Mouse (Mus musculus) MEL (cell line): ENCODE results near the gene Arhgap33. TPM values are rescaled to one million over a fixed set of nuclear protein-coding genes. Genes with fewer than 3 reads are reported as not detected.

Experiments used
- DNase-seq: peaks from one replicate; pipeline ENCODE4 v3.0.0; 2011; ENCODE audit warnings: low read depth, low spot score
- H3K27ac ChIP-seq: 2 replicates; pipeline ENCODE4 v1.5.1; 2012; ENCODE audit warnings: low read depth, mild to moderate bottlenecking, control low read depth, low read length, moderate library complexity; ENCODE audit not compliant: control insufficient read depth
- H3K27me3 ChIP-seq, 2 experiments: fragments of 150-350 bp in 1 of 2; sonication (generic) in 1 of 2; 2 replicates each; pipeline ENCODE4 v1.6.1; 2012; ENCODE audit warnings: low read length in 2 of 2, mild to moderate bottlenecking in 2 of 2, improper control_type of control experiment in 1 of 2, moderate library complexity in 1 of 2; ENCODE audit not compliant: insufficient read depth in 2 of 2, control insufficient read depth in 1 of 2
- H3K36me3 ChIP-seq, 2 experiments: 2 replicates each; pipeline ENCODE4 v1.6.1; 2012 to 2014; ENCODE audit warnings: low read length in 2 of 2, improper control_type of control experiment in 1 of 2, inconsistent platforms in 1 of 2, mild to moderate bottlenecking in 1 of 2; ENCODE audit not compliant: insufficient read depth in 2 of 2, control insufficient read depth in 1 of 2
- H3K4me1 ChIP-seq, 2 experiments: fragments of 150-350 bp in 1 of 2; sonication (generic) in 1 of 2; 2 replicates each; pipeline ENCODE4 v1.6.1; 2012; ENCODE audit warnings: low read length in 2 of 2, improper control_type of control experiment in 1 of 2, mild to moderate bottlenecking in 1 of 2; ENCODE audit not compliant: insufficient read depth in 2 of 2, control insufficient read depth in 1 of 2
- H3K4me3 ChIP-seq, 2 experiments: fragments of 150-350 bp in 1 of 2; sonication (generic) in 1 of 2; 2 replicates each; pipeline ENCODE4 v1.5.1; 2012; ENCODE audit warnings: low read depth in 2 of 2, low read length in 2 of 2, mild to moderate bottlenecking in 2 of 2, moderate library complexity in 2 of 2, control low read depth in 1 of 2, improper control_type of control experiment in 1 of 2; ENCODE audit not compliant: control insufficient read depth in 1 of 2, insufficient read depth in 1 of 2
- H3K79me2 ChIP-seq: 2 replicates; pipeline ENCODE4 v1.6.1; 2012; ENCODE audit warnings: mild to moderate bottlenecking, low read length, moderate library complexity; ENCODE audit not compliant: control insufficient read depth, poor library complexity, insufficient read depth
- H3K9ac ChIP-seq: 2 replicates; pipeline ENCODE4 v1.6.1; 2012; ENCODE audit warnings: low read depth, mild to moderate bottlenecking, control low read depth, low read length, moderate library complexity; ENCODE audit not compliant: control insufficient read depth, poor library complexity, severe bottlenecking
- H3K9me3 ChIP-seq: fragments of 150-350 bp; sonication (generic); replicated peaks from 2 replicates; pipeline ENCODE4 v1.6.1; 2012; ENCODE audit warnings: mild to moderate bottlenecking, low read length, improper control_type of control experiment, moderate library complexity; ENCODE audit not compliant: insufficient read depth
- BHLHE40 ChIP-seq: IDR thresholded peaks from 2 replicates; pipeline ENCODE4 v1.6.1; 2012; ENCODE audit warnings: low read depth, mild to moderate bottlenecking, inconsistent platforms, low read length, improper control_type of control experiment, borderline replicate concordance
- CHD1 ChIP-seq: IDR thresholded peaks from 2 replicates; pipeline ENCODE4 v1.6.1; 2012; ENCODE audit warnings: low read depth, mild to moderate bottlenecking, inconsistent platforms, low read length, improper control_type of control experiment
- CHD2 ChIP-seq: IDR thresholded peaks from 2 replicates; pipeline ENCODE4 v1.6.1; 2011; ENCODE audit warnings: low read length, improper control_type of control experiment
- CTCF ChIP-seq, 3 experiments: IDR thresholded peaks in 2 of 3; conservative IDR thresholded peaks in 1 of 3; 2 replicates each; pipeline ENCODE4 v1.5.1; 2011 to 2012; ENCODE audit warnings: low read length in 3 of 3, low read depth in 2 of 3, mild to moderate bottlenecking in 2 of 3, improper control_type of control experiment in 1 of 3, inconsistent platforms in 1 of 3, mixed read lengths in 1 of 3, moderate library complexity in 1 of 3; ENCODE audit not compliant: control insufficient read depth in 1 of 3, insufficient read depth in 1 of 3, poor library complexity in 1 of 3, severe bottlenecking in 1 of 3
- E2F4 ChIP-seq: IDR thresholded peaks from 2 replicates; pipeline ENCODE4 v1.6.1; 2011; ENCODE audit warnings: low read depth, low read length, improper control_type of control experiment, borderline replicate concordance
- ELF1 ChIP-seq: IDR thresholded peaks from 2 replicates; pipeline ENCODE4 v1.6.1; 2014; ENCODE audit warnings: low read depth, mild to moderate bottlenecking, inconsistent platforms, low read length, improper control_type of control experiment, moderate library complexity
- ETS1 ChIP-seq: IDR thresholded peaks from 2 replicates; pipeline ENCODE4 v1.6.1; 2012; ENCODE audit warnings: low read depth, mild to moderate bottlenecking, inconsistent platforms, low read length, improper control_type of control experiment, moderate library complexity
- GABPA ChIP-seq: IDR thresholded peaks from 2 replicates; pipeline ENCODE4 v1.6.1; 2012; ENCODE audit warnings: low read depth, mild to moderate bottlenecking, inconsistent platforms, low read length, improper control_type of control experiment, moderate library complexity
- GATA1 ChIP-seq: IDR thresholded peaks from 2 replicates; pipeline ENCODE4 v1.6.1; 2011; ENCODE audit warnings: low read depth, low read length, improper control_type of control experiment
- HCFC1 ChIP-seq: IDR thresholded peaks from 2 replicates; pipeline ENCODE4 v1.6.1; 2012; ENCODE audit warnings: low read depth, mild to moderate bottlenecking, inconsistent platforms, low read length, improper control_type of control experiment, moderate library complexity
- JUND ChIP-seq: IDR thresholded peaks from 2 replicates; pipeline ENCODE4 v1.6.1; 2011; ENCODE audit warnings: low read depth, mild to moderate bottlenecking, improper control_type of control experiment, low read length
- KAT2A ChIP-seq: conservative IDR thresholded peaks from 2 replicates; pipeline ENCODE4 v1.6.1; 2012; ENCODE audit warnings: low read depth, low read length, improper control_type of control experiment, inconsistent platforms
- MAX ChIP-seq: IDR thresholded peaks from 2 replicates; pipeline ENCODE4 v1.6.1; 2011; ENCODE audit warnings: low read length, improper control_type of control experiment
- MAZ ChIP-seq: IDR thresholded peaks from 2 replicates; pipeline ENCODE4 v1.6.1; 2012; ENCODE audit warnings: low read depth, mild to moderate bottlenecking, inconsistent platforms, low read length, improper control_type of control experiment
- MEF2A ChIP-seq: IDR thresholded peaks from 2 replicates; pipeline ENCODE4 v1.6.1; 2014; ENCODE audit warnings: low read depth, mild to moderate bottlenecking, inconsistent platforms, low read length, improper control_type of control experiment; ENCODE audit not compliant: poor library complexity, insufficient replicate concordance, severe bottlenecking; ENCODE audit errors: extremely low read depth
- MXI1 ChIP-seq: IDR thresholded peaks from 2 replicates; pipeline ENCODE4 v1.6.1; 2011; ENCODE audit warnings: mild to moderate bottlenecking, low read depth, low read length, improper control_type of control experiment
- MYB ChIP-seq: IDR thresholded peaks from 2 replicates; pipeline ENCODE4 v1.6.1; 2011; ENCODE audit warnings: mild to moderate bottlenecking, low read depth, low read length, improper control_type of control experiment
- MYC ChIP-seq: IDR thresholded peaks from 2 replicates; pipeline ENCODE4 v1.6.1; 2011; ENCODE audit warnings: low read depth, mild to moderate bottlenecking, low read length, improper control_type of control experiment, moderate library complexity
- NELFE ChIP-seq: IDR thresholded peaks from 2 replicates; pipeline ENCODE4 v1.6.1; 2011; ENCODE audit warnings: low read depth, low read length, improper control_type of control experiment
- NRF1 ChIP-seq: IDR thresholded peaks from 2 replicates; pipeline ENCODE4 v1.6.1; 2014; ENCODE audit warnings: low read depth, mild to moderate bottlenecking, inconsistent platforms, low read length, improper control_type of control experiment, moderate library complexity; ENCODE audit not compliant: poor library complexity, insufficient read depth, severe bottlenecking
- RAD21 ChIP-seq: IDR thresholded peaks from 2 replicates; pipeline ENCODE4 v1.6.1; 2011; ENCODE audit warnings: mild to moderate bottlenecking, low read depth, low read length, improper control_type of control experiment
- RCOR1 ChIP-seq: IDR thresholded peaks from 2 replicates; pipeline ENCODE4 v1.6.1; 2012; ENCODE audit warnings: low read depth, mild to moderate bottlenecking, inconsistent platforms, low read length, improper control_type of control experiment
- TAL1 ChIP-seq: IDR thresholded peaks from 2 replicates; pipeline ENCODE4 v1.6.1; 2012; ENCODE audit warnings: mild to moderate bottlenecking, inconsistent platforms, low read length, moderate library complexity, mixed read lengths
- TBP ChIP-seq: IDR thresholded peaks from 2 replicates; pipeline ENCODE4 v1.8.0; 2011; ENCODE audit warnings: low read depth, low read length, improper control_type of control experiment
- TCF12 ChIP-seq: IDR thresholded peaks from 2 replicates; pipeline ENCODE4 v1.6.1; 2014; ENCODE audit warnings: low read depth, mild to moderate bottlenecking, inconsistent platforms, low read length, improper control_type of control experiment, moderate library complexity
- UBTF ChIP-seq: IDR thresholded peaks from 2 replicates; pipeline ENCODE4 v1.6.1; 2012; ENCODE audit warnings: low read depth, mild to moderate bottlenecking, inconsistent platforms, low read length, improper control_type of control experiment, moderate library complexity, borderline replicate concordance; ENCODE audit not compliant: insufficient read depth
- USF1 ChIP-seq: IDR thresholded peaks from 2 replicates; pipeline ENCODE4 v1.6.1; 2014; ENCODE audit warnings: low read depth, mild to moderate bottlenecking, inconsistent platforms, low read length, improper control_type of control experiment, moderate library complexity
- ZKSCAN1 ChIP-seq: IDR thresholded peaks from 2 replicates; pipeline ENCODE4 v1.6.1; 2012; ENCODE audit warnings: low read depth, mild to moderate bottlenecking, inconsistent platforms, low read length, improper control_type of control experiment, moderate library complexity
- ZMIZ1 ChIP-seq: IDR thresholded peaks from 2 replicates; pipeline ENCODE4 v1.6.1; 2012; ENCODE audit warnings: low read depth, mild to moderate bottlenecking, inconsistent platforms, low read length, improper control_type of control experiment, moderate library complexity
- ZNF384 ChIP-seq: IDR thresholded peaks from 2 replicates; pipeline ENCODE4 v1.6.1; 2012; ENCODE audit warnings: low read depth, mild to moderate bottlenecking, inconsistent platforms, low read length, improper control_type of control experiment
- polyA plus RNA-seq, 2 experiments: library from polyadenylated mRNA; stranded (reverse) in 1 of 2; unstranded in 1 of 2; fragments of >175 nt in 1 of 2; fragments of >200 nt in 1 of 2; gene quantifications; 2 replicates each; pipeline versions ENCODE4 v1.2.1 to v1.2.4; 2012; ENCODE audit warnings: low replicate concordance in 2 of 2, low read depth in 1 of 2; ENCODE audit not compliant: insufficient read length in 2 of 2, insufficient read depth in 1 of 2, missing spikeins in 1 of 2
- total RNA-seq: library from RNA; depleted of rRNA; stranded (reverse); fragments of 300-350 nt; gene quantifications from 2 replicates; pipeline ENCODE4 v1.2.3, GENCODE M21; 2012

Arhgap33 gene
- total and polyA plus RNA-seq, 3 experiments, result 1.8 to 22.3 TPM; not detected in 1

DNA sequence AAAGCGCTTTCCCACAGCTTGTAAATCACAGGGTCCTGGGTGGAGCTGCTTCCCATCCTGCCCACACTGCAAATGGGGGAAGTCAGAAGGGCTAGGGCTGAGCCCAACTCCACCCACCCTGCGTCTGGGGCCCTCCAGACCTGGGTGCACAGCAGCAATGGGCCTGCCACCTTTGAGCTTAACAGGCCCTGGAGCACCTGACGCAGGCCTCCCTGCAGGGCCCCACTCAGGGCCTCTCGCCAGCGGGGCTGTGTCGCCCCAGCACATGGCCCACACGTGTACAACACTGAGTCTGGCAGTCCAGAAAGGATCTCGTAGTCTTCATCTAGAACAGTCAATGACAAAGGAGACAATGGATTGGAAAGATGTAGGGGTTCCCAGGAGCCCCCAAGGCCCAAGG lies 45.1 kb upstream of the Arhgap33 start:
- peaks cover 0 to 28% of the 10 kb centered on the region in 2 experiments; a peak in 2 of 4 replicates for H3K36me3 ChIP-seq
- no peaks in the 10 kb centered on the region for H3K9me3 ChIP-seq
- no peak for TF ChIP-seq CHD2
- TF ChIP-seq CTCF (IDR thresholded peaks at IDR 0.05 in 2 of 3, conservative IDR thresholded peaks at IDR 0.05 in 1 of 3; ENCODE audit: control insufficient read depth in 1 of 3, insufficient read depth in 1 of 3, low read depth in 2 of 3, low read length in 3 of 3, poor library complexity in 1 of 3, severe bottlenecking in 1 of 3), result no peak
- no peak for TF ChIP-seq NELFE
- TF ChIP-seq ZKSCAN1, result no peak
- no peak for TF ChIP-seq UBTF
- no peak for TF ChIP-seq ETS1
- no peak for TF ChIP-seq TCF12
- no peak for TF ChIP-seq HCFC1
- TF ChIP-seq MAZ, result no peak
- TF ChIP-seq BHLHE40, result no peak
- no peak for TF ChIP-seq MYB
- no peak for TF ChIP-seq MYC
- TF ChIP-seq ZNF384, result no peak
- TF ChIP-seq E2F4, result no peak
- TF ChIP-seq KAT2A, result no peak
- no peak for TF ChIP-seq JUND
- TF ChIP-seq MAX, result no peak
- TF ChIP-seq RCOR1, result no peak
- no peak for TF ChIP-seq GABPA
- H3K27ac ChIP-seq, result no peak overlapping the region
- no peak for DNase-seq
- no peaks in the 10 kb centered on the region for H3K4me1 ChIP-seq
- H3K79me2 ChIP-seq, result no peaks in the 10 kb centered on the region; the same call in 1 of the 2 replicates
- no peak overlapping the region for H3K9ac ChIP-seq
- H3K27me3 ChIP-seq, result no peaks in the 10 kb centered on the region
- H3K4me3 ChIP-seq, result no peak overlapping the region

DNA sequence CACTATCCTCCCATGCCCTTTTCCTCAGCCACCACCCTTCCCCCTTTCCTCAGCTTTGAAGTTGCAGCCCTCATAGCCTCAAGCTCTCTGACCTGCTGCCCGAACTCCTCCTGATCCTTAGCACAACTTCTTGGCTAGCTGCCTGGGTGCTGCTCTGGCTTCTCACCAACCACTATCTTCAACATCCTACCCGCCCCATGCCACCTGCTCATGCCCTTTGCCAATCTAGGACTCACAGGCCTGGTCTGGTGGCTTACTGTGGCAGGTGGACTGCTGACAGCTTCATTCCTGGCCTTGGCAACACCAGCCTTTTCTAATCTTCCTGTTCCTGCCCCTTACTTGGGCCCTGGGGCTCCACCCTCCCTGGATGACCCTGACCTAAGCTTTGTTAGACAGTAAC lies 38.1 kb upstream of the Arhgap33 start:
- Histone ChIP-seq H3K79me2 (no peaks in the 10 kb centered on the region), H3K27ac (peak overlapping the region; percentile 15; the same call in 1 of the 2 replicates), H3K4me3 (no peak overlapping the region), H3K36me3 (peaks cover 0 to 18% of the 10 kb centered on the region in 2 experiments; a peak in 3 of 4 replicates), H3K27me3 (no peaks in the 10 kb centered on the region), H3K9ac (no peak overlapping the region), H3K4me1 (peaks cover 0 to 6% of the 10 kb centered on the region in 2 experiments; a peak in 1 of 4 replicates), H3K9me3 (no peaks in the 10 kb centered on the region)
- peak; percentile 53 for DNase-seq
- TF ChIP-seq TBP (no peak), HCFC1 (no peak), TCF12 (peak; percentile 84; the same call in 1 of the 2 replicates), UBTF (no peak), RAD21 (no peak), MAX (0 out of 2 replicates have a peak, but pooled peaks have one; percentile 47), MXI1 (no peak), ELF1 (no peak), ETS1 (peak; percentile 64), TAL1 (peak; percentile 63), GABPA (no peak), E2F4 (no peak), CHD1 (no peak), NRF1 (no peak), MEF2A (no peak), GATA1 (0 out of 2 replicates have a peak, but pooled peaks have one; percentile 8), CTCF (IDR thresholded peaks at IDR 0.05 in 2 of 3, conservative IDR thresholded peaks at IDR 0.05 in 1 of 3; ENCODE audit: control insufficient read depth in 1 of 3, insufficient read depth in 1 of 3, low read depth in 2 of 3, low read length in 3 of 3, poor library complexity in 1 of 3, severe bottlenecking in 1 of 3) (no peak), ZMIZ1 (no peak), JUND (no peak), KAT2A (no peak), USF1 (no peak)
